Mouse (Mus musculus): ENCODE results near the gene Spata22.

- TF ChIP-seq CTCF (IDR thresholded peaks at IDR 0.05), result no peak
- no peak for TF ChIP-seq EP300 (IDR thresholded peaks at IDR 0.05)
These were observed 46.2 kb upstream of the Spata22 start for GRCm38 (mm10) chr11:73283369-73283768.
